Mouse (Mus musculus) layer of hippocampus, adult 9-11 months (tissue): ENCODE results near the gene Rnd2.
"Not testable (repeated sequence)": the region's sequence is repeated elsewhere in the genome, so short reads cannot be mapped to it uniquely, and the experiment has no call there.

ENCODE experiments used
- DNase-seq: peaks from one replicate; pipeline ENCODE4 v3.0.0; 2022

Rnd2 gene

DNA sequence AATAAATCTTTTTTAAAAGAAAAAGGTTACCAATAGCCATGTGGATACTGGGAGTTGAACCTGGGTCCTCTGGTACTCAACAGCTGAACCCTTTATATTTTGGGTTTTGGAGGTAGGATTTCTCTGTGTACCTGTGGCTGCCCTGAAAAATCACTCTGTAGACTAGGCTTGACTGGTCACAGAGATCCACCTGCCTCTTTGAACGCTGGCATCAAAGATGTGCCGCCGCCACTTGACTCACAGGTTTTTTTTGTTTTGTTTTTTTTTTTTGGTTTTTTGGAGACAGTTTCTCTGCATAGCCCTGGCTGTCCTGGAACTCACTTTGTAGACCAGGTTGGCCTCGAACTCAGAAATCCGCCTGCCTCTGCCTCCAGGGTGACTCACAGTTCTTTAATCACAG, 17.0 kb upstream of the Rnd2 start:
- DNase-seq, result no peak

GRCm38 (mm10) chr11:101448274-101448746, 16.5 kb upstream of the Rnd2 start, which contains the start of gene Ifi35:
Ifi35 (plus strand) TSS chr11:101448407.
- peak; percentile 48 for DNase-seq

GRCm38 (mm10) chr11:101448899-101449298, 15.9 kb upstream of the Rnd2 start:
- DNase-seq, result no peak

GRCm38 (mm10) chr11:101449596-101449995, 15.2 kb upstream of the Rnd2 start:
- not testable (repeated sequence) for DNase-seq

- DNase-seq, result no peak
Observed at GRCm38 (mm10) chr11:101450394-101450793, 14.4 kb upstream of the Rnd2 start.

DNA sequence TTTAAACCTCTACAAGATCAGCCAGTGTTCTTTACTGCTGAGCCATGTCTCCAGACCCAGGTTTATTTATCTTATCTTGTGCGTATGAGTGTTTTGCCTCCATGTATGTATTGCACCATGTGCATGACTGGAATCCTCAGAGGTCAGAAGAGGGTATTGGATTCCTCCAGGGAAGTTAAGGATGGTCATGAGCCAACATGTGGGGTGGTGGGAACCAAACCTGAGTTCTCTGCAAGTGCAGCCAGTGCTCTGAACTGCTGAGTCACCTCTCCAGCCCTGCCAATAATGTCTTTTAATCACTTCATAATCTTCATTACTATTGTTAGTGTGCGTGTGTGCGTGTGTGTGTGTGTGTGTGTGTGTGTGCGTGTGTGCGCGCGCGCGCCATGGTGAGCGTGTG, 13.3 kb upstream of the Rnd2 start:
- DNase-seq, result no peak

GRCm38 (mm10) chr11:101452093-101452774, 12.6 kb upstream of the Rnd2 start:
- no peak for DNase-seq

GRCm38 (mm10) chr11:101454702-101455101, 10.1 kb upstream of the Rnd2 start:
- no peak for DNase-seq

DNA sequence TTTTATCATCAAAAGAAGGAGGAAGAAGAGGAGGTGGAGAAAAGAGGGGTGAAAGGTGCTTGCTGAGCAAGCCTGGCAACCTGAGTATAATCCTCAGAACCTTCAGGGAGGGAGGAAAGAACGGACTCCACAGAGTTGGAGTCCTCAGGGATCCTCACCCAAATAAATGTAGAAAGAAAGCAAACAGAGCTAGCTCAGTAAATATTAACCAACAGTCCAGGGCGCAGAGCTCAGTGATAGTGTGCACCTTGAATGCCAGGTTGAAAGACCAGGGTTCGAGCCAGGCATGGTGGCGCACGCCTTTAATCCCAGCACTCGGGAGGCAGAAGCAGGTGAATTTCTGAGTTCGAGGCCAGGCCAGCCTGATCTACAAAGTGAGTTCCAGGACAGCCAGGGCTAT, 9.2 kb upstream of the Rnd2 start:
- no peak for DNase-seq

- no peak for DNase-seq
Observed at GRCm38 (mm10) chr11:101457631-101458030, 7.2 kb upstream of the Rnd2 start.

DNA sequence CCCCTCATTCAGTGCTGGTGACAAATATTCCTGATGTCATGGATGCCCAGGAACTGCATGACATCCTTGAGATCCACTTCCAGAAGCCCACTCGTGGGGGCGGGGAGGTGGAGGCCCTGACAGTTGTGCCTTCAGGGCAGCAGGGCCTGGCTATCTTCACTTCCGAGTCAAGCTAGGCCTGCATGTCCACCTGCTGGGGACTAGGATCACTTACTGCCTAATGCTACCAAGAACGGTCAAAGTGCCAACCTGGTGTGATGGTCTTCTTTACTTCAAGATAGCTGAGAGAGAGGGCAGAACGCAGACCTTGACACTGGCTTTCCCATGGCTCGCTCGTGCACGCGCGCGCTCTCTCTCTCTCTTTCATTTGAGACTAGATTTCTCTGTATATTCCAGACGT, 6.6 kb upstream of the Rnd2 start:
- DNase-seq, result no peak

- DNase-seq, result no peak
Observed at GRCm38 (mm10) chr11:101459716-101460115, 5.1 kb upstream of the Rnd2 start.

- DNase-seq, result no peak
Observed at GRCm38 (mm10) chr11:101460321-101460720, 4.5 kb upstream of the Rnd2 start.

DNA sequence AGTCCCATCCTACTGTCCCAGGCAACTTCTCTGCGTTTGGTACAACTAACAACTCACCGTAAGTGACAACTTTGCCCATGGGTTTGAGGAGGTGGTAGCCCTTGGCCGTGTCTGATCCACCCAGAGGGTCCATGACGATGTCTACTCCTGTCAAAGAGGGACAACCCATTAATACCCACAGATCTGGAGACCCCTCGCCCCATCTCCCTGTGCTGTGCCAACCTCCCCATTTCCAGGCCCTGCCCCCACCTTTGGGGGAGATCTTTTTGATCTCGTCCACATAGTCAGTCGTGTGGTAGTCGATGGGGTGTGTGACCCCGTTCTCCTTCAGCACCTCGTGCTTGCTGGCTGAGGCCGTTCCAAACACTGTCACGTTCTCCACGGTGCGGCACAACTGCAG, 2.7 kb upstream of the Rnd2 start:
- DNase-seq, result no peak

DNA sequence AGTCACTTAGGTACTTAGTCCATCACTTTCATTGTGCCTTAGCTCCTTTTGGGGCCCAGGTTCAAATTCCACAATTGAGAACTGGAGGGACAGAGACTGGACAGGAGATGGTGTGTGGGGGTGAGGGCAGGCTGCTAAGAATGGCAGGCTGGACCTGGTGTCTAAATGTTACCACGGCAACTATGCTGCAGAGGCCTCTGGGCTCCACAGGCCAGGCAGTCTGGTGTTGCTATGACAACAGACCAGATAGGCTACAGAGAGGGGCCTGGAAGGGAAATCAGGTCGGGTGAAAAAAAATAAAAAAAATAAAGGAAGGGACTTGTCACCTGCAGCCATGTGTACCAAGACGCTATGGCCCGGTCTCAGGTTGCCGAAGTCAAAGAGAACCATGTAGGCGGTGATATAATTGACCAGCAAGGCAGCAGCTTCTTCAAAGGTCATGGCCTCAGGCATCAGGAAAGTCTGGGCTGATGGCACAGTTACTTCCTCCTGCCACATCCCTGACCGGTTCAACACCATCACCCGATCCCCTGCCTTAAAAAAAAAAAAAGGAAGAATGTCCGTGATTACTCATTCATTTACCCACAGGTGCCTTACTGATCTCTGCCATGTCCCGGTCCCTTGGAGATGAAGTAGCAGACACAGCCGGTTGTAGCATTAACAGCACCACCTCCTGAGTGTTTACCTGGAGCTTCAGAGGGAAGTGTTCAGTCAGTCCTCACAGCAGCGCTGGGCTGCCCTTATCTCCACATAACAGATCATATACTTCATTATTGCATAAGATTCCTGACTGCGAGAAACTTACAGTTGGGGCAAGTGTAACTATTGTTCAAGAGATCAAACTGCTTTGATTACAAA, 2.0 kb upstream of the Rnd2 start:
- DNase-seq, result no peak

- peak; percentile 52 for DNase-seq
Observed at GRCm38 (mm10) chr11:101465101-101465868, 486 bp downstream of the Rnd2 start.

DNA sequence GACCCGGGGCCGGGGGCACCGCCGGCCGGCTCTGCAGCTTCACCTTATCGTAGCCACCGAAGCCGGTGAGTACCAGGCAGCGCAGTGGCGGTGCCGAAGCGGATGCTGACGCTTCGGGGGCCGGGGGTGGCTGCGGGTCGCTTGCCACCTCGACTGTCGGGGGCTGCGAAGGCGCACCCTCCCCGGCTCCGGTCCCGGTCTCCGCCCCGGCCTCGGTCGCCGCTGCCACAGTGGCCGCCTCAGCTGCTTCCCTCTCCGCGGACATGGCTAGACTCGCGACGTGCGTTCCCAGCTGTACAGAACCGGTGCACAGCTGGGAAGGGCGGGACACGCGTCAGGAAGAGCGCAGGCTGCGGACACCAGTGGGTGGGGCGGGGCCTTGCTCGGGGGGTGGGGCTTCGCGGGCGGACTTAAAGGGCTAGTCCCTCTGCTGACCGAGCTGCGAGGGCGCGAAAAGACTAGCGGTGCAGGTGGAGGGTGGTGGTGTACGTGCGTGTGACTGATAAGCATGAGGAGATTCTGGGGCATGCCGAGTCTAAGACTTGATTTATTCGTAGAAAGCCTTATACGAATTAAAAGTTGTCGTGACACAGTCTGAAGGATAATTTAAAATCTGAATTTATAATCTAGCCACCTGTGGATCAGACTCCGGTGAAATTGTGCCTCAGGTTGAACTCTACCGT, 1.2 kb downstream of the Rnd2 start, which contains the start of gene Vat1:
Gene Vat1 (minus strand): TSS at position 362 of the 683 bp plus-strand sequence.
- DNase-seq, result peak; percentile 68

- DNase-seq, result not testable (repeated sequence)
Observed at GRCm38 (mm10) chr11:101466552-101466950, 1.8 kb downstream of the Rnd2 start.

GRCm38 (mm10) chr11:101467477-101468262, 2.9 kb downstream of the Rnd2 start:
- DNase-seq, result peak; percentile 79

DNA sequence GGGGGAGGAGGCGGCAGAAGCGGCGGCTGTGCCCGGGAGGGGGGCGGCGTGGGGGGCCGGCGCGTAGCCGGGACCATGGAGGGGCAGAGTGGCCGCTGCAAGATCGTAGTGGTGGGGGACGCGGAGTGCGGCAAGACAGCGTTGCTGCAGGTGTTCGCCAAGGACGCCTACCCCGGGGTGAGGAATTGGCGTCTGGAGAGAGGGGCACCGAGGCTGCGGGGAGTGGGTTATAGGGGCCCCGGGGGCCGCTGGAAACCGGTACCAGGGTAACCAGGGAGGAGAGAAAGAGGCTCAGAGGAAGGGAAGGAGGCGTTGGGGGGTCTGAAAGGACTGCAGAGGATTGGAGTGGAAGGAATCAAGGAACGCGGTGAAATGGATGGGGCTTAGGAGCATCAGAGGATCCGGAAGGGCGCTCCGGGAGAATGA, 3.5 kb downstream of the Rnd2 start:
- no peak for DNase-seq

- no peak for DNase-seq
Observed at GRCm38 (mm10) chr11:101468731-101469130, 3.9 kb downstream of the Rnd2 start.

- DNase-seq, result no peak
Observed at GRCm38 (mm10) chr11:101469155-101469554, 4.4 kb downstream of the Rnd2 start.
